Mouse (Mus musculus): ENCODE data around the gene Vmn2r90.

DNA sequence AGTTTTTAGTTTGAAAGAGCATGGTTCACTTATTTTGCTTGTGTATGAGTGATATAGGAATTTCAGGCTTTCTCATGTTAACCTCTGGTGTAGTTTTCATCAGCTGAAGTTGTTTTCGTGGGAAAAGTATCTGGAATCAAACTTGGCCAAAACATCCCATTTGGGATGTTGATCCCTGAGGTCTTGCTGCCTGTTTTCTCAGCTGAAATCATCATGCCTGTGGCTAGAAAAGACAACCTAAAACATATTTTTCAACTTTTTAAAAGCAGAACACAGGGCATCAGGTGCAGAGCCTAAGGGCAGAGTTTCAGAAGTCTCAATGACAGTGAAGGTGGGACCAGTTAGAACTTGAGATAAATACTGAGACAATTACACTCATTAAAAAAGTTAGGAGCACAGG, at the start of gene Vmn2r90:
- TF ChIP-seq CTCF (IDR thresholded peaks at IDR 0.05; ENCODE audit: insufficient read depth, low read depth, low read length) (no peak), POLR2A (IDR thresholded peaks at IDR 0.05; ENCODE audit: insufficient read depth, low read depth, low read length) (no peak)
